Mouse (Mus musculus): ENCODE measurements around the gene Fbxw5.

DNA sequence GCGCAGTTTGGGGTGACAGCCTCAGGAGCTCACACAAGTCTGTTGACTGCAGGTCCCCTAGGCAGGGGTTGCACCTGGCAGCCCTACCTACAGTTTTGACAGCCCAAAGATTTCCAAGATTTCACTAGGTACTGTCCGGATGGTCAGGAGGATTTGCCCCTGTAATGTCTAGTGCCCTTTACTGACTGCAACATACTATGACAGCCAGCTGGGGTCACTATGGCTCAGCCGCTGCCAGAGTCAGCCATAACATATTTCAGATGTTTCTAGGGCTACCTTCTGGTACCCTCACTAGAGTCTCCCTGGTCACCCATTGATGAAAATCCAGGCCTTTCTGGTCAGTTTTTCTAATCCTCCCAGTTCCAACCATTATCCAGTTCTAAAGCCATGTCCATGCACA lies 9.4 kb downstream of the Fbxw5 start:
- TF ChIP-seq MAX (IDR thresholded peaks at IDR 0.05) (no peak), CTCF (IDR thresholded peaks at IDR 0.05; ENCODE audit: control insufficient read depth, insufficient read depth, insufficient read length) (peak; percentile 20), CEBPB (IDR thresholded peaks at IDR 0.05; ENCODE audit: low read depth) (no peak), MYOD1 (IDR thresholded peaks at IDR 0.05; ENCODE audit: control insufficient read depth, insufficient read length, low read depth) (no peak), FOSL1 (IDR thresholded peaks at IDR 0.05; ENCODE audit: insufficient read depth, low read length, poor library complexity, severe bottlenecking) (no peak), USF1 (IDR thresholded peaks at IDR 0.05; ENCODE audit: low read depth) (no peak)

Data from C2C12 (cell line).